Mouse (Mus musculus) stomach, embryonic 14.5 days (tissue): ENCODE measurements around the gene Cabin1. TPM values are rescaled to one million over a fixed set of nuclear protein-coding genes. Genes with fewer than 3 reads are reported as not detected.

ENCODE experiments used
- ATAC-seq: fragments of 200-750 bp; cut with Nextera tagmentation; 2 replicates; pipeline ENCODE4 v1.8.0; 2017; ENCODE audit warnings: low read depth, moderate TSS enrichment; ENCODE audit not compliant: insufficient number of reproducible peaks, insufficient read depth, low FRiP score
- H3K27ac ChIP-seq: fragments of 300-500 bp; sonication (generic); 2 replicates; pipeline ENCODE4 v1.5.1; 2014; ENCODE audit warnings: mild to moderate bottlenecking, low read length, moderate library complexity, mixed read lengths
- H3K27me3 ChIP-seq: fragments of 300-500 bp; sonication (generic); 2 replicates; pipeline ENCODE4 v1.6.1; 2014; ENCODE audit warnings: low read length, control low read depth, mixed read lengths; ENCODE audit not compliant: control insufficient read depth, insufficient read depth
- H3K36me3 ChIP-seq: fragments of 300-500 bp; sonication (generic); 2 replicates; pipeline ENCODE4 v1.6.1; 2014; ENCODE audit warnings: mild to moderate bottlenecking, control low read depth, low read length, moderate library complexity, mixed read lengths; ENCODE audit not compliant: control insufficient read depth, insufficient read depth
- H3K4me1 ChIP-seq: fragments of 300-500 bp; sonication (generic); 2 replicates; pipeline ENCODE4 v1.6.1; 2014; ENCODE audit warnings: low read length, control low read depth, mixed read lengths; ENCODE audit not compliant: control insufficient read depth, insufficient read depth
- H3K4me2 ChIP-seq: fragments of 300-500 bp; sonication (generic); replicated peaks from 2 replicates; pipeline ENCODE4 v1.6.1; 2014; ENCODE audit warnings: low read depth, low read length, control low read depth
- H3K4me3 ChIP-seq: fragments of 300-500 bp; sonication (generic); 2 replicates; pipeline ENCODE4 v1.5.1; 2014; ENCODE audit warnings: low read depth, low read length, control low read depth
- H3K9ac ChIP-seq: fragments of 300-500 bp; sonication (generic); replicated peaks from 2 replicates; pipeline ENCODE4 v1.6.1; 2014; ENCODE audit warnings: low read depth, mild to moderate bottlenecking, control low read depth, low read length, moderate library complexity, mixed read lengths
- H3K9me3 ChIP-seq: fragments of 300-500 bp; sonication (generic); 2 replicates; pipeline ENCODE4 v1.6.1; 2016; ENCODE audit warnings: low read depth, low read length, control low read depth; ENCODE audit not compliant: control insufficient read depth
- WGBS: fragments of 180-500 bp; shearing (Covaris S2); extraction: QIAGEN DNeasy Blood & Tissue Kit; methylation state at CpG from one replicate; pipeline ENCODE4 v1.1.7; 2014; 5-methylcytosine and 5-hydroxymethylcytosine counted together
- polyA plus RNA-seq: library from polyadenylated mRNA; unstranded; fragments of >200 nt; fragmentation: Nextera tagmentation; extraction: Ambion mirVana; gene quantifications from 2 replicates; pipeline ENCODE4 v1.2.1, GENCODE M21; 2014

Cabin1 gene
- polyA plus RNA-seq, 1 experiment from 2014 or later: 42.7 TPM

- Histone ChIP-seq H3K36me3 (no peaks in the 10 kb centered on the region), H3K9me3 (no peaks in the 10 kb centered on the region), H3K27ac (no peak overlapping the region), H3K27me3 (no peaks in the 10 kb centered on the region), H3K4me2 (no peak overlapping the region), H3K4me3 (no peak overlapping the region), H3K9ac (no peak overlapping the region), H3K4me1 (peaks cover 13% of the 10 kb centered on the region; the same call in 1 of the 2 replicates)
- 96% methylated on average over 1 of the region's 1 CpGs for WGBS
- ATAC-seq: no peak
These were observed 94.2 kb downstream of the Cabin1 start for GRCm38 (mm10) chr10:75669936-75670335.

GRCm38 (mm10) chr10:75667911-75668270 is 96.2 kb downstream of the Cabin1 start:
- H3K4me2 ChIP-seq: peak overlapping the region; percentile 97
- H3K9me3 ChIP-seq: no peaks in the 10 kb centered on the region
- peaks cover 13% of the 10 kb centered on the region; the same call in 1 of the 2 replicates for H3K4me1 ChIP-seq
- WGBS: 2% methylated on average over 23 of the region's 23 CpGs
- peak overlapping the region; percentile 67 for H3K9ac ChIP-seq
- no peaks in the 10 kb centered on the region for H3K27me3 ChIP-seq
- peak; percentile 62 for ATAC-seq
- peaks cover 7% of the 10 kb centered on the region; the same call in 1 of the 2 replicates for H3K36me3 ChIP-seq
- peak overlapping the region; percentile 80 for H3K27ac ChIP-seq
- H3K4me3 ChIP-seq: peak overlapping the region; percentile 70

GRCm38 (mm10) chr10:75667115-75667910 is 96.8 kb downstream of the Cabin1 start:
- H3K9ac ChIP-seq: peak overlapping the region; percentile 67
- no peaks in the 10 kb centered on the region for H3K27me3 ChIP-seq
- H3K36me3 ChIP-seq: peaks cover 7% of the 10 kb centered on the region; the same call in 1 of the 2 replicates
- peak overlapping the region; percentile 97 for H3K4me2 ChIP-seq
- ATAC-seq: peak; percentile 71
- no peaks in the 10 kb centered on the region for H3K9me3 ChIP-seq
- peaks cover 13% of the 10 kb centered on the region; the same call in 1 of the 2 replicates for H3K4me1 ChIP-seq
- H3K27ac ChIP-seq: peak overlapping the region; percentile 80
- peak overlapping the region; percentile 70 for H3K4me3 ChIP-seq
- under 1% methylated on average over 63 of the region's 63 CpGs for WGBS

DNA sequence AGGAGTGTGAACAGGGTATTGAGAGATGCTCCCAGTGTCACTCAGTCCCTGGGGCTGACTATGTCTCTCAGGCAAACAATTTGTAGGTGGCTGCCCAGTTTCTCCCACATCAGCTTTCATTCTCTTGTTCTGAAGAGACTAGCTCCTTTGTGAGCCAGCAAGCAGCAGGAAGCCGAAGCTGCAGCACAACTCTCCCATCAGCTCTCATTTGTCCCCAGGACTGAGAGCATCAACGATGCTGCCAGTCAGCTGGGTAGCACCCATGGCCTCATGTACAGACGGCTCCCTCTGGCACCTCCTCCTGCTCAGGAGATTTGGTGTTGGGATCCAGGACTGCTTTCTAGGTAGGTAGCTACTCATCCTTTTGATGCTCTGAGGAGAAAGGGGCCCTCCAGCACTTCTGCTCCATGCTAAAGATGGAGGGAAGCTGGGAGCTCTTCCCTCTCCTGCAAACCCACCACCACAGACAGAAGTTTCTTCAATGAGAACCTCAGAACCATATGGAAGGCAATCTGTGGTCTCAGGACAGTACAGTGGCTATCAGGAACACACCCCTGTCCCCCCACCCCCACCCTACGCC is 97.6 kb downstream of the Cabin1 start:
- Histone ChIP-seq H3K4me3 (peak overlapping the region; percentile 70), H3K9ac (peak overlapping the region; percentile 67; the same call in 1 of the 2 replicates), H3K9me3 (no peaks in the 10 kb centered on the region), H3K36me3 (peaks cover 10% of the 10 kb centered on the region), H3K4me2 (peak overlapping the region; percentile 97), H3K27me3 (no peaks in the 10 kb centered on the region), H3K27ac (peak overlapping the region; percentile 80; the same call in 1 of the 2 replicates), H3K4me1 (peaks cover 13% of the 10 kb centered on the region; the same call in 1 of the 2 replicates)
- ATAC-seq: no peak
- 53% methylated on average over 4 of the region's 4 CpGs for WGBS

DNA sequence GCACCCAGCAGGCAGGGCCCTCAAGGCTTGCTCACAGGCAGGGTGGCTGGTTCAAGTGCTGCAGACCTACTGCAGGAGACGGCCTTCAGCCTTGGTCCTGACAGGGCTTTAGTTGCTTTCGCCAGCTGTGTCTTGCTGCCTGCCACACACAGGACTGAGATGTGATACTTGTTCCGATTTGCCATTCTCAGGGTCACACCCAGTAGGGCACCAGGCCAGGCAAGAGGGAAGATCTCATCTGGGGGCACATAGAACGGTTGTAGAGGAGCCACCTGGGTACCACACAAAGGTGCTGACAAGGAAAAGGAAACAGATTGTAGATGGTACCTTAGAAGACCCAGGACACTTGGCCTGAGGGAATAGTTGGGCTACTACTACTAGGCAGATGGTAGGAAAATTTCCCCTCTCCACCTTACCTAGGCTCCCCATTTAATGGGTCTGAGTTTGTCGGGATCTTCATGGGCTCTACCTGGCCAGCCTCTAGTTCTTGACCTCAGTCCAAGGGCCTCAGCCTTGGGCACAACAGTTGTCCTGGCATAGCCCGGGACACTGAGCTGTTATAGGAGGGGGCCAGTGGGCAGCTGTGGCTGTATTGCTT is 99.4 kb downstream of the Cabin1 start:
- H3K9me3 ChIP-seq: no peaks in the 10 kb centered on the region

GRCm38 (mm10) chr10:75662575-75662974 is 101.6 kb downstream of the Cabin1 start:
- ATAC-seq: no peak
- Histone ChIP-seq H3K9me3 (no peaks in the 10 kb centered on the region), H3K27ac (no peak overlapping the region), H3K4me2 (no peak overlapping the region), H3K36me3 (peaks cover 21% of the 10 kb centered on the region), H3K27me3 (no peaks in the 10 kb centered on the region), H3K4me1 (peaks cover 10% of the 10 kb centered on the region; the same call in 1 of the 2 replicates), H3K4me3 (no peak overlapping the region), H3K9ac (no peak overlapping the region)
- 88% methylated on average over 4 of the region's 4 CpGs for WGBS

More for the DNA sequence above, 99.4 kb downstream of the Cabin1 start:
- Histone ChIP-seq H3K4me3 (no peak overlapping the region), H3K27me3 (no peaks in the 10 kb centered on the region), H3K4me1 (peaks cover 13% of the 10 kb centered on the region; the same call in 1 of the 2 replicates), H3K9ac (no peak overlapping the region), H3K27ac (no peak overlapping the region), H3K36me3 (peaks cover 21% of the 10 kb centered on the region), H3K4me2 (no peak overlapping the region)
- WGBS: 87% methylated on average over 6 of the region's 6 CpGs
- ATAC-seq: no peak

GRCm38 (mm10) chr10:75661876-75662275 is 102.3 kb downstream of the Cabin1 start:
- Histone ChIP-seq H3K4me1 (peaks cover 8% of the 10 kb centered on the region; the same call in 1 of the 2 replicates), H3K9me3 (no peaks in the 10 kb centered on the region), H3K9ac (no peak overlapping the region), H3K36me3 (peaks cover 28% of the 10 kb centered on the region), H3K27ac (no peak overlapping the region), H3K4me2 (no peak overlapping the region), H3K27me3 (no peaks in the 10 kb centered on the region), H3K4me3 (no peak overlapping the region)
- no peak for ATAC-seq
- 87% methylated on average over 3 of the region's 3 CpGs for WGBS

- no peak overlapping the region for H3K27ac ChIP-seq
- no peaks in the 10 kb centered on the region for H3K27me3 ChIP-seq
- no peak overlapping the region for H3K9ac ChIP-seq
- no peak overlapping the region for H3K4me2 ChIP-seq
- WGBS: 80% methylated on average over 6 of the region's 6 CpGs
- ATAC-seq: no peak
- H3K4me3 ChIP-seq: no peak overlapping the region
- peaks cover 32% of the 10 kb centered on the region for H3K36me3 ChIP-seq
- H3K9me3 ChIP-seq: no peaks in the 10 kb centered on the region
- H3K4me1 ChIP-seq: peaks cover 3% of the 10 kb centered on the region; the same call in 1 of the 2 replicates
These were observed 102.8 kb downstream of the Cabin1 start for GRCm38 (mm10) chr10:75661381-75661780.
